Mouse (Mus musculus) lung, postnatal 0 days (tissue): Measurements from ENCODE around the gene Tmem87b.

Experiments used
- CTCF ChIP-seq: IDR thresholded peaks from 2 replicates; pipeline ENCODE4 v1.5.1; 2016; ENCODE audit warnings: antibody characterized with exemption, mild to moderate bottlenecking
- EP300 ChIP-seq: IDR thresholded peaks from 2 replicates; pipeline ENCODE4 v1.6.1; 2016; ENCODE audit warnings: antibody characterized with exemption, mild to moderate bottlenecking, control low read depth

DNA sequence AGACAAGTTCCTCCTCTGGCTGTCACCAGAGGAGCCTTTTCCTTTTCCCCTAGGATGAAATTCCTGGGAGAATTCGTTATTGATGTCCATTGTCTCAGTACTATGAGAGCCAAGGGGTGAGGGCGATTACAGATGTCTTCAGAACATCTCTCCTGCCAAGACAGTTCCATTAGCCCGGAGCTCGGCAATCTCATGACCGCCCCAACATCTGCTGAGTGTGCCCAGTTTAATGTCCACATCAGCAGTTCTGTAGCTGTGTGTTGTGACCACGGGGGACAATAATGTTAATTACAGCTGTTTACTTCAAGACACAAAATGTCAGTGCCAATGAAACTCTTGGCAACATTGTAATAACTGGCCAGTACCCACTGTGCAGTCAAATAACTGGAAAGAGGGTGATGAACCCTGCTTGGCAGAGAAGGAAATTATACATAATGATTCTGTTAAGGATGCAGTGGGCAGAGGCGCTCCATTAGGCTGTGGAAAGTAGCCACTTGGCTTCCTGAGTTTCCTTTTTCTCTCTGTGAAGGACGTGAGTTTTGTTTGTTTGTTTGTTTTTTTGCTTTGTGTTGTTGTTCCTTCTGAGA lies 67.4 kb downstream of the Tmem87b start:
- TF ChIP-seq CTCF (no peak), EP300 (no peak)
